Mouse (Mus musculus): ENCODE results near the gene Cacna1s. TPM values are rescaled to one million over a fixed set of nuclear protein-coding genes. Genes with fewer than 3 reads are reported as not detected.

Cacna1s gene
- polyA plus RNA-seq, 1 experiment from 2014 or later: 0.19 TPM

DNA sequence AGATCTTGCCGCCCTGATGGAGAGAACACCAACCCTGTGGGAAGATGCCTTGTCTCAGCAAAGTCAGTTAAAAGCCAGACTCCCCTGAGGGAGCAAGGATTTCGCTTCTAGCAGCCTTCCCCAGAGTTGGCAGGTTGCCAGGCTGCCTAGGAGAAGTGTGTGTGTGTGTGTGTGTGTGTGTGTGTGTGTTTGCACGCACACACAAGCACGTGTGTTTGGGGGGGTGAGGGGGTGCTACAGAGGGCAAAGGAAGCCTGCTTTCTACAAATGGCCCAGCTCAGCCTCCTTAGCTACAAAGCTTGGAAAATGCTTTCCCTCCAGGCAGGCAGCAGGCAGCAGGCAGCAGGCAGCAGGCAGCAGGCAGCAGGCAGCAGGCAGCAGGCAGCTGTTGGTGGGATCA, 85.0 kb downstream of the Cacna1s start:
- 0 out of 2 replicates have a peak, but pooled peaks cover 7% of the 10 kb centered on the region for H3K27me3 ChIP-seq (replicated peaks)
- peak overlapping the region; percentile 82 for H3K27ac ChIP-seq (replicated peaks)
- WGBS: 3% methylated on average over 4 of the region's 4 CpGs
- no peak for ATAC-seq (ENCODE audit: extremely low read depth, insufficient number of reproducible peaks, low FRiP score, low TSS enrichment)
- peak overlapping the region; percentile 59 for H3K9ac ChIP-seq
- H3K36me3 ChIP-seq: no peaks in the 10 kb centered on the region
- H3K9me3 ChIP-seq: no peaks in the 10 kb centered on the region
- H3K4me2 ChIP-seq: peak overlapping the region; percentile 31
- H3K4me1 ChIP-seq: peaks cover 98% of the 10 kb centered on the region
- H3K4me3 ChIP-seq: no peak overlapping the region

DNA sequence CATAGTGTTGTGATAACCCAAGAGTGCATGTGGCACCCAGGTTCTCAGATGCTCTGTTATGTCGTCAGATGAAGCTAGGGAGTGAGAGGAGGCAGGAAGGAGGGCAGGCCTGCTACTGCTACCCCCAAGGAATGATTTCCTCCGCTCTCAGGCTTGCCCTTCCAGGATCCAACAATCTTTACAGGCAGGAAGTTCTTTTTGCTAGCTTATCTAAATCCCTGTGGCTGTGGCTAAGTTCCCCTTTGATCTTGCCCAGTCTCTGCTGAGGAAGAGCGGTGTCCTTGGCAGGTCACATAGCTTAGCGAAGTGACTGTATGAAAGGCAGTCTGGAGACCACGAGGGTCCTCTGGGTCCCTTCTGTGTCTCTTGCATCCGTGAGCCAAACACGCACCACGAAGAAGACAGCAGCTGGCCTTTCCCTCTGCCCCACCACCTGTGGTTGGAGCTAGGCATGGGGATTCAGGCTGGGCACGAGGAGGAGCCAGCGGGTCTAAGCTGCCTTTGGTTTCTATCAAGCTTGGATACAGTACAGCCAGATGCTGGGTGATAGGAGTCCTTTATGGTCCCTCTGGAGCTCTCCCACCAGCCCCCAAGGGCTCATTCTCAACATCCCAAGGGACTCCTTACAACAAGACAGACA, 85.8 kb downstream of the Cacna1s start:
- WGBS: 14% methylated on average over 10 of the region's 10 CpGs
- no peak overlapping the region for H3K4me3 ChIP-seq
- H3K9me3 ChIP-seq: no peaks in the 10 kb centered on the region
- H3K27ac ChIP-seq (replicated peaks): peak overlapping the region; percentile 82
- no peak for ATAC-seq (ENCODE audit: extremely low read depth, insufficient number of reproducible peaks, low FRiP score, low TSS enrichment)
- H3K36me3 ChIP-seq: no peaks in the 10 kb centered on the region
- 0 out of 2 replicates have a peak, but pooled peaks cover 1% of the 10 kb centered on the region for H3K27me3 ChIP-seq (replicated peaks)
- peak overlapping the region; percentile 54 for H3K9ac ChIP-seq
- peak overlapping the region; percentile 31 for H3K4me2 ChIP-seq
- peaks cover 97% of the 10 kb centered on the region for H3K4me1 ChIP-seq

DNA sequence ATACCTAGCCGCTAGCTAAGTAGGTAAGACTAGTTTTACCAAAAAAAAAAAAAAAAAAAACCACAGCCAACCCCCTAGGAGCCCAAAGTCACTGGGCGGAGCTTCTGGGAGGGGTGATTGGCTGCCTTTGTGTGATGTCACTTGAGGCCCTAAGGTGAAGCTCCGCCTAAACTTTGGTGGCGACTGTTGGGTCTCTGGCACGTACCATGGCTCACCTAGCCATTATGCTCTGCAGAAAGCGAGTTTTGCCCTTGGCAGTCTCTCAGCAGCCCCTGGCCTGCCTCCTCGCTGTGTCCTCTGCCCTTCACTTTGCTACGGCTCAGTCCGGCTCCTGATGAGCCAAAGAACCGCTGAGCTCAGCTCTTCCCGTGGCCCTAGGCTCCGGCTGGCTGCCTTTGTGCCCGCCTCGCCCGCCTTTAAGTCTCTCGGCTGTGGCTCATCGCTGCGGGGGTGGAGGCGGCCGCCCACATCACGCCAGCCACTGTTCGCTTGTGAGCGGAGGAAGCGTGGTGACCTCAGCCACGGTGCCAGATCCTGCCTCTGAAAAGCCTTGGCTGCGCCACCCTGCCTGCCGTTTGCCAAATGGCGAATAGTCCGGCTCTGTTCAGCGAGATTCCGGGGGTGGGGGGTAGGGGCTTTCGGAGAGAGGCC, 87.6 kb downstream of the Cacna1s start:
- Histone ChIP-seq H3K36me3 (no peaks in the 10 kb centered on the region), H3K27ac (replicated peaks) (peak overlapping the region; percentile 85), H3K9ac (peak overlapping the region; percentile 83), H3K4me3 (peak overlapping the region; percentile 56), H3K27me3 (replicated peaks) (no peaks in the 10 kb centered on the region), H3K9me3 (no peaks in the 10 kb centered on the region), H3K4me2 (peak overlapping the region; percentile 84), H3K4me1 (peaks cover 79% of the 10 kb centered on the region)
- ATAC-seq (ENCODE audit: extremely low read depth, insufficient number of reproducible peaks, low FRiP score, low TSS enrichment): peak; percentile 60; the same call in 1 of the 2 replicates
- under 1% methylated on average over 32 of the region's 32 CpGs for WGBS

DNA sequence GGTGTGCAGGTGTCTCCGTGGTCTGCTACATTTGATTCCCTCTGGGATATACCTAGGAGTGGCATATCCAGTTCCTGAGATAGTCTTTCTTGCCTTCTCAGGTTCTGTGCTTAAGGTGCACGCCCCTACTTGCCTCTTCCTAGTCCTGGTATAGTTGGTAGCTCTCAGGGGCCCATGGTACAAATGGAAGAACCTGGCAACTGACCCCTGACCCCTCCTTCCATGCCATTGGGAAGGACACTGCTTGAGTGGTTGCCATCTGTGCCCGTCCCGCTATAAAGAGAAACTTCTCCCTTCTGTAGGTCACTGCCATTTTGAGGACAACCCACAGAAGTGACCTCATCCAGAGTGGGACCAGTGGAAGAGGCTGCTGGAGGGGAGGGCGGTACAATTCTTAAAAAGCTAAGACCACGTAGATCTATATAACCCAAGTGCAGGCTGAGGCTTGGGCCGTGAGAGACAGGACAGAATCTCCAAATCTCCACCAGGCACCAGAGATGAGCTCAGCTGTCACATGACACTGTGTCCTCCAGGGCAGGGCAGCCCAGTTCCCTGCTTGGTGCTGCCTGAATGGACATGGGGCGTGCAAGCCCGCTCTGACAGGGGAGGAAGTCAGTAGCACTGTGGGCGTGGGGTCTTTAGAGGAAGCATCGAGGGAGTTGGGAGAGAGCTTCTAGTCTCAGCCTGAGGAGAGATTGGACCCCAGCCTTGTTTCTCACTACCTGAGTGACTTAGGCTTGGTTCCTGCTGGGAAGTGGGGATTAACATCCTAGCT, 88.8 kb downstream of the Cacna1s start:
- H3K4me2 ChIP-seq: no peak overlapping the region
- H3K9me3 ChIP-seq: no peaks in the 10 kb centered on the region
- no peak overlapping the region for H3K27ac ChIP-seq (replicated peaks)
- no peaks in the 10 kb centered on the region for H3K36me3 ChIP-seq
- peaks cover 67% of the 10 kb centered on the region for H3K4me1 ChIP-seq
- no peak for ATAC-seq (ENCODE audit: extremely low read depth, insufficient number of reproducible peaks, low FRiP score, low TSS enrichment)
- H3K4me3 ChIP-seq: no peak overlapping the region
- H3K27me3 ChIP-seq (replicated peaks): no peaks in the 10 kb centered on the region
- 76% methylated on average over 11 of the region's 11 CpGs for WGBS
- H3K9ac ChIP-seq: peak overlapping the region; percentile 13; the same call in 1 of the 2 replicates

DNA sequence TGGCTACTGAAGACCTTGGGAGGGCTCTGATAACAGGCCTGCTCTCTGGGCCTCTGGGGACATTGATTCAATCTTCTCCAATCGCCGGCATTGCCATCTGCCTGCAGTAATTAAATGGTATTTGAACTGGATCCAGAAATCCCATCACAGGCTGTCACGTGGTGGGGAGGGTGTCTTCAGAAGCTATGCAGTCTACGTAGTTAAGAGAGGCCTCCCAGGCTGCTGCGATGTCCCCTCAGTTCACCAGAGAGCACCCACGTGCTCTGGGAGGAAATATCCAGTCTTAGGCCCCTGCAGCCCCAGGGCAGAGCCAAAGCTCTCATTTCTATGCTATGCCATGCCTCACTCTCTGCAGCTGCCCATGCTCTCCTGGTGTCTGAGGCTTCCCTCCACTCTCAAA, 89.8 kb downstream of the Cacna1s start:
- Histone ChIP-seq H3K36me3 (peaks cover 6% of the 10 kb centered on the region), H3K9ac (0 out of 2 replicates have a peak overlapping the region, but pooled peaks have one; percentile 15), H3K27ac (replicated peaks) (no peak overlapping the region), H3K9me3 (no peaks in the 10 kb centered on the region), H3K27me3 (replicated peaks) (no peaks in the 10 kb centered on the region), H3K4me3 (no peak overlapping the region), H3K4me2 (no peak overlapping the region), H3K4me1 (peaks cover 57% of the 10 kb centered on the region)
- no peak for ATAC-seq (ENCODE audit: extremely low read depth, insufficient number of reproducible peaks, low FRiP score, low TSS enrichment)
- WGBS: 32% methylated on average over 6 of the region's 6 CpGs

DNA sequence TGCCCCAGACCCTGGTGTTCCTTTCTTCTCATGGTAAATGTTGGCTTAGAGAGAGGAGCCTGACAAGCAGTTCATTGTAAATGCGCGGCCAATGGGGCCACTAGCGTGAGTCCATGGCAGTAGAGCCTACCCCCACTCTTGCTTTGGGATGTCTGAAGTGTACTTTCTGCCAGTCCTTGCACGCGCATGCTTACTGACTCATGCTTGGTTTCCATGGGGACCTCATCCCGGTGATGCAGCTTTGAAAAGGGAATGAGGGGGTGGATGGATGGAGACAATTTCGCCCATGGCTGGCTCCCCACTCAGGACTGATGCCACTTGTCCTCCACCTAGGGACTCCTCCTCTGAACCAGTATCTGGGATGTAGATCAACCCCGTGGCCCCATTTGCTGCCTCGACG, 91.0 kb downstream of the Cacna1s start:
- 87% methylated on average over 10 of the region's 10 CpGs for WGBS
- H3K27ac ChIP-seq (replicated peaks): no peak overlapping the region
- H3K4me1 ChIP-seq: peaks cover 45% of the 10 kb centered on the region
- H3K9ac ChIP-seq: no peak overlapping the region
- H3K27me3 ChIP-seq (replicated peaks): no peaks in the 10 kb centered on the region
- no peak for ATAC-seq (ENCODE audit: extremely low read depth, insufficient number of reproducible peaks, low FRiP score, low TSS enrichment)
- H3K4me3 ChIP-seq: no peak overlapping the region
- H3K9me3 ChIP-seq: no peaks in the 10 kb centered on the region
- peaks cover 17% of the 10 kb centered on the region for H3K36me3 ChIP-seq
- H3K4me2 ChIP-seq: no peak overlapping the region

DNA sequence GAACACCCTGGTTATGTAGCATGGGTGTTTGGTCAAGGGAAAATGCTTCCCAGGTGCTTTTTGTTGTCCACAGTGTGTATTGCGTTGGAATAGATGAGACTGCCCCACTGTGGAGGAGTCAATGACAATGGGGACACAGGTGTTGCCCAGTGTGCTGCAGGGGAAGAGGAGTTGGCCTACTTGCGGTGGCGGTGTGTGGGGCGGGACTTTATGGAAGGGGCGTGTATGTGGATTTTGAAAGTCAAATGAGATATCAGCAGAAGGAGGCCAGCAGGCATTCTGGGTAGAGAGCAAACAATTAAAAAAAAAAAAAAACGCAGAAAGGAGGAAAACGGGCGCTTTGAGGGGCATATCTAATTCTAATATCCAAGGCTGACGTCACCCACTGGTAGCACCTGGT, 97.2 kb downstream of the Cacna1s start:
- H3K27me3 ChIP-seq (replicated peaks): no peaks in the 10 kb centered on the region
- no peak overlapping the region for H3K9ac ChIP-seq
- 86% methylated on average over 9 of the region's 9 CpGs for WGBS
- no peaks in the 10 kb centered on the region for H3K9me3 ChIP-seq
- H3K36me3 ChIP-seq: peaks cover 58% of the 10 kb centered on the region
- no peak overlapping the region for H3K4me3 ChIP-seq
- H3K27ac ChIP-seq (replicated peaks): no peak overlapping the region
- no peak overlapping the region for H3K4me2 ChIP-seq
- no peak for ATAC-seq (ENCODE audit: extremely low read depth, insufficient number of reproducible peaks, low FRiP score, low TSS enrichment)
- no peaks in the 10 kb centered on the region for H3K4me1 ChIP-seq

DNA sequence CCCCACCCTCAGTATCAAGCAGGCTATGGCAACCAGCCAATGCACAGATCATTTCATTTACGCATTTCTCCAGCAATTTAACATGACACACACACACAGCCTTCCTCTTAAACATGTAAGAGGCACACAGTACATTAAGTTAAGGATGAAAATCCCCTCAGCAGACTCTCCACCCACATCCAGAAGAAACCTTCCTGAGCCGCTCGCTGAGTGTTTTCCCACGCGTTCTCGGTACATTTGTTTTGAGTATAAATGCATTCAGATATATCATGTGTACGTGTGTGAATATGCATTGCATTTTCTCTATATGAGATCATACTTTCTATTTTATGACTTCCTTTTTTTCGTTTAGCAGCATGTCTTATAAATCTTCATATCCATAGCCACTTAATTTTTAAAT, 98.8 kb downstream of the Cacna1s start:
- Histone ChIP-seq H3K27ac (replicated peaks) (no peak overlapping the region), H3K9ac (no peak overlapping the region), H3K36me3 (peaks cover 61% of the 10 kb centered on the region), H3K9me3 (no peaks in the 10 kb centered on the region), H3K27me3 (replicated peaks) (no peaks in the 10 kb centered on the region), H3K4me1 (no peaks in the 10 kb centered on the region), H3K4me3 (no peak overlapping the region), H3K4me2 (no peak overlapping the region)
- ATAC-seq (ENCODE audit: extremely low read depth, insufficient number of reproducible peaks, low FRiP score, low TSS enrichment): no peak
- 83% methylated on average over 8 of the region's 8 CpGs for WGBS

DNA sequence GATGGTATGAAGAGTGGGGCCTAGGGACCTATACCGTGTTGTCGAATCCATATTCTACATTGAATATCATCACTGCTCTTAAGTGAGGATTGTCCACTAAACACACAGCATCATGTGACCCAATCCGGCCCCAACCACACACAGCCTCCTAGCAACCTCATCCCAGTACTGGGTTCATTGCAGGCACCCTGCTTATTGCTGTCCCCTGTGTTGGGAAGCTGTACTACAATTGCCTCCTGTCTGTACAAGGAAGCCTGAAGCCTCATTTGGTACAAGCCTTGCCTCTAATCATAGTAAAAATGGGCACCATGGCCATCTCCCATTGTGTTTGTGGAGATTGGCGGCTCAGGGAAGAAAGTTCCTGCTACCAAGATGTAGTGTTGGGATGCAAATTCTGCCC, 103.8 kb downstream of the Cacna1s start:
- peaks cover 69% of the 10 kb centered on the region for H3K36me3 ChIP-seq
- no peak for ATAC-seq (ENCODE audit: extremely low read depth, insufficient number of reproducible peaks, low FRiP score, low TSS enrichment)

DNA sequence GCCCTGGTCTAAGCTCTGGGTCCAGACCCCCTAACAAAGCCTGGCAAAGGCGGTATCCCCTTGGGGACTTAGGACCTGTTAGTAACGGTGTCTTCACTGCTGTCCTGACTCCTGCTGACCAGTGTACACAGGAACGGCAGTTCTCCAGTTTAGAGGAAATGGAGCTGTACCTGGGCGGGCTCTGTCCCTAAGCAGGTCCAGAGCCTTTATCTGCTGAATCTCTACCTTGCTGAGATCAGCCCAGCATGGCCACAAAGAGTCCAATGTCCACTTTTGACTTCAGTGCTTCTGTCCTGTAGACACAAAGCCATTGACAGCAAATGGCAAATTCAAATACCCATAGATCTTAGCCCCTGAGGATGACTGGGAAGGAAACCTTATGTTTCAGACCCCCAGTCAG, 104.4 kb downstream of the Cacna1s start:
- Histone ChIP-seq H3K9ac (no peak overlapping the region), H3K4me3 (no peak overlapping the region), H3K4me1 (0 out of 2 replicates have a peak, but pooled peaks cover 2% of the 10 kb centered on the region), H3K4me2 (no peak overlapping the region), H3K27ac (replicated peaks) (no peak overlapping the region), H3K36me3 (peaks cover 67% of the 10 kb centered on the region), H3K27me3 (replicated peaks) (no peaks in the 10 kb centered on the region), H3K9me3 (no peaks in the 10 kb centered on the region)
- WGBS: 84% methylated on average over 4 of the region's 4 CpGs
- ATAC-seq (ENCODE audit: extremely low read depth, insufficient number of reproducible peaks, low FRiP score, low TSS enrichment): no peak

More for the DNA sequence above, 103.8 kb downstream of the Cacna1s start:
- Histone ChIP-seq H3K4me3 (no peak overlapping the region), H3K9ac (no peak overlapping the region), H3K4me1 (0 out of 2 replicates have a peak, but pooled peaks cover 2% of the 10 kb centered on the region), H3K27ac (replicated peaks) (no peak overlapping the region), H3K27me3 (replicated peaks) (no peaks in the 10 kb centered on the region), H3K9me3 (no peaks in the 10 kb centered on the region), H3K4me2 (no peak overlapping the region)
- WGBS: 90% methylated on average over 4 of the region's 4 CpGs

DNA sequence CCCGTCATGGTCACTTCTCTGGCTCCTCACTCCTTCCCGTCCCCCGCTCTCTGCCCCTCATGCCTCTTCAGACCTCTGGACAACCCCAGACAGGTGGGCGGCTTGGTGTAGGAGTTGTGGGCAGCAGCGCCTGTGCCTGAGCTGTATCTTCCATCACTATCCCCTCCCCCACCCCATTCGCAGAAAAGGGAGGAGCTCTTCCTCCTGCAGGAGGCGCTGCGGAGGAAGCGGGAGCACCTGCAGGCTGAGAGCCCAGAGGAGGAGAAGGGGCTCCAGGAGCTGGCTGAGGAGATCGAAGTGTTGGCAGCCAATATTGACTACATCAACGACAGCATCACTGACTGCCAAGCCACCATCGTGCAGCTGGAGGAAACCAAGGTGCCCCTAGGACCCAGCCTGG, 107.3 kb downstream of the Cacna1s start:
- WGBS: 49% methylated on average over 12 of the region's 12 CpGs

More for the DNA sequence above, 107.3 kb downstream of the Cacna1s start:
- Histone ChIP-seq H3K4me2 (peak overlapping the region; percentile 40), H3K27ac (replicated peaks) (no peak overlapping the region), H3K27me3 (replicated peaks) (no peaks in the 10 kb centered on the region), H3K9ac (no peak overlapping the region), H3K4me3 (peak overlapping the region; percentile 28; the same call in 1 of the 2 replicates), H3K36me3 (peaks cover 68% of the 10 kb centered on the region), H3K9me3 (no peaks in the 10 kb centered on the region), H3K4me1 (peaks cover 10% of the 10 kb centered on the region; the same call in 1 of the 2 replicates)
- no peak for ATAC-seq (ENCODE audit: extremely low read depth, insufficient number of reproducible peaks, low FRiP score, low TSS enrichment)
